Mouse (Mus musculus) erythroid progenitor cell, adult 5-6 weeks (primary cell): ENCODE measurements around the gene Srcap. TPM values are rescaled to one million over a fixed set of nuclear protein-coding genes. Genes with fewer than 3 reads are reported as not detected.
"Not testable (repeated sequence)": the region's sequence is repeated elsewhere in the genome, so short reads cannot be mapped to it uniquely, and the experiment has no call there.

Experiments
- ATAC-seq: replicated peaks from 2 replicates; pipeline ENCODE4 v1.8.0; 2016; ENCODE audit warnings: moderate number of reproducible peaks, mild to moderate bottlenecking, moderate TSS enrichment, inconsistent platforms; ENCODE audit not compliant: poor library complexity, low FRiP score, severe bottlenecking
- total RNA-seq, 2 experiments: library from RNA; stranded (forward) in 1 of 2; stranded (reverse) in 1 of 2; fragments of 150-400 nt in 1 of 2; fragments of 186-747, 209-891 nt in 1 of 2; gene quantifications; 2 replicates each; pipeline versions ENCODE4 v1.2.3 to v1.2.4; 2015 to 2017; ENCODE audit warnings: low replicate concordance in 2 of 2

The Srcap gene
- total RNA-seq, 2 experiments from 2014 or later, result 77.0 to 99.3 TPM

- no peak for ATAC-seq
Measured at GRCm38 (mm10) chr7:127485416-127485815, 26.4 kb upstream of the Srcap start.

- ATAC-seq, result not testable (repeated sequence)
Measured at GRCm38 (mm10) chr7:127488364-127488763, 23.4 kb upstream of the Srcap start.

GRCm38 (mm10) chr7:127489982-127490381 is 21.8 kb upstream of the Srcap start:
- no peak for ATAC-seq

- no peak for ATAC-seq
Measured at GRCm38 (mm10) chr7:127491846-127492245, 19.9 kb upstream of the Srcap start.

GRCm38 (mm10) chr7:127494648-127495047 is 17.1 kb upstream of the Srcap start:
- no peak for ATAC-seq

- no peak for ATAC-seq
Measured at GRCm38 (mm10) chr7:127497382-127497781, 14.4 kb upstream of the Srcap start.

GRCm38 (mm10) chr7:127498407-127498806 is 13.4 kb upstream of the Srcap start:
- ATAC-seq, result no peak

- no peak for ATAC-seq
Measured at GRCm38 (mm10) chr7:127508291-127508690, 3.5 kb upstream of the Srcap start.

GRCm38 (mm10) chr7:127509830-127510229 is 2.0 kb upstream of the Srcap start:
- not testable (repeated sequence) for ATAC-seq

- no peak for ATAC-seq
Measured at GRCm38 (mm10) chr7:127511241-127511640, 542 bp upstream of the Srcap start.

- peak; percentile 82 for ATAC-seq
Measured at GRCm38 (mm10) chr7:127512231-127513015, 640 bp downstream of the Srcap start.

GRCm38 (mm10) chr7:127513016-127513390 is 1.2 kb downstream of the Srcap start:
- no peak for ATAC-seq

- ATAC-seq, result no peak
Measured at GRCm38 (mm10) chr7:127513781-127514180, 2.0 kb downstream of the Srcap start.

- ATAC-seq, result no peak
Measured at GRCm38 (mm10) chr7:127515846-127516245, 4.1 kb downstream of the Srcap start.

- no peak for ATAC-seq
Measured at GRCm38 (mm10) chr7:127516344-127516743, 4.6 kb downstream of the Srcap start.

- no peak for ATAC-seq
Measured at GRCm38 (mm10) chr7:127519284-127519683, 7.5 kb downstream of the Srcap start, which contains the start of gene Gm42715. Gene Gm42715 (plus strand): TSS chr7:127519584.

- ATAC-seq, result no peak
Measured at GRCm38 (mm10) chr7:127541671-127542070, 29.9 kb downstream of the Srcap start.

- ATAC-seq, result no peak
Measured at GRCm38 (mm10) chr7:127549116-127549835, 37.5 kb downstream of the Srcap start.

GRCm38 (mm10) chr7:127551558-127551957 is 39.8 kb downstream of the Srcap start:
- no peak for ATAC-seq

- ATAC-seq, result no peak
Measured at GRCm38 (mm10) chr7:127560580-127560979, 48.8 kb downstream of the Srcap start.

GRCm38 (mm10) chr7:127561340-127561858 is 49.6 kb downstream of the Srcap start, which contains the start of gene Tmem265:
Gene Tmem265 (plus strand): TSS chr7:127561390.
- ATAC-seq, result 0 out of 2 replicates have a peak, but pooled peaks have one; percentile 23
